Mouse (Mus musculus) limb, embryonic 10.5 days (tissue): ENCODE results near the gene Fam160b1. TPM values are rescaled to one million over a fixed set of nuclear protein-coding genes. Genes with fewer than 3 reads are reported as not detected.

ENCODE experiments used
- DNase-seq: peaks from one replicate; pipeline ENCODE4 v3.0.0-alpha.2; 2017; ENCODE audit warnings: low spot score
- H3K27ac ChIP-seq: fragments of 300-500 bp; sonication (generic); 2 replicates; pipeline ENCODE4 v1.5.1; 2016; ENCODE audit warnings: mild to moderate bottlenecking
- H3K27me3 ChIP-seq: fragments of 300-500 bp; sonication (generic); 2 replicates; pipeline ENCODE4 v1.6.1; 2016; ENCODE audit warnings: low read depth, mild to moderate bottlenecking; ENCODE audit not compliant: poor library complexity, severe bottlenecking
- H3K36me3 ChIP-seq: fragments of 300-500 bp; sonication (generic); 2 replicates; pipeline ENCODE4 v1.6.1; 2016; ENCODE audit warnings: mild to moderate bottlenecking, moderate library complexity
- H3K4me1 ChIP-seq: fragments of 300-500 bp; sonication (generic); 2 replicates; pipeline ENCODE4 v1.6.1; 2016
- H3K4me3 ChIP-seq: fragments of 300-500 bp; sonication (generic); 2 replicates; pipeline ENCODE4 v1.5.1; 2016; ENCODE audit warnings: mild to moderate bottlenecking, moderate library complexity
- H3K9me3 ChIP-seq: fragments of 300-500 bp; sonication (generic); replicated peaks from 2 replicates; pipeline ENCODE4 v1.6.1; 2016; ENCODE audit warnings: mild to moderate bottlenecking
- WGBS: fragments of 180-500 bp; shearing (Covaris S2); methylation state at CpG from one replicate; pipeline ENCODE4 v1.1.7; 2016; 5-methylcytosine and 5-hydroxymethylcytosine counted together
- polyA plus RNA-seq: library from polyadenylated mRNA; unstranded; fragments of >200 nt; fragmentation: Nextera tagmentation; extraction: Ambion mirVana; gene quantifications from 2 replicates; pipeline ENCODE4 v1.2.1, GENCODE M21; 2016

The Fam160b1 gene
- polyA plus RNA-seq, 1 experiment from 2014 or later = 13.2 TPM

DNA sequence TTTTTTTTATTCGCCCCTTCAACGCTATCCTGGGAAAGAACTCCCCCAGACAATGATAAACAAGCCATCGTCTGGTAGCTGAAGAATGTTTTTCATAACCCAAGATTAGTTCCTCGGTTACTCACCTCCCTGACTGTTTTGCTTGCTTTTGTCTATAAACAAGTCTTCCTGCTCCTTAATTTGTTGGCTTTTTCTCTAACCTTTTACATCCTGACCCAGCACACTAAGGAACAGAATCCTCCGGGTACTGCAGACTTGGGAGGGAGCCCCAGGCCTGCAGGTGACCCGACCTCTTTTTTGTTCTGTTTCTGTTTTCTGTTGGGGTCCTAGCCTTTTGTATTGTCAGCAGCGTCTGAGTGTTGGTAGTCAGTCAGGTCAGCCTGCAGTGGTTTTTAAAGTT lies 2.6 kb downstream of the Fam160b1 start:
- Histone ChIP-seq H3K27me3 (no peaks in the 10 kb centered on the region), H3K27ac (no peak overlapping the region)

GRCm38 (mm10) chr19:57363538-57363937 lies 3.1 kb downstream of the Fam160b1 start:
- H3K9me3 ChIP-seq = no peaks in the 10 kb centered on the region
- H3K36me3 ChIP-seq = peaks cover 12% of the 10 kb centered on the region
- no peak overlapping the region for H3K27ac ChIP-seq
- no peak for DNase-seq
- 96% methylated on average over 7 of the region's 7 CpGs for WGBS
- H3K4me1 ChIP-seq = peaks cover 59% of the 10 kb centered on the region
- H3K27me3 ChIP-seq = no peaks in the 10 kb centered on the region
- peak overlapping the region; percentile 93; the same call in 1 of the 2 replicates for H3K4me3 ChIP-seq

More for the DNA sequence above, 2.6 kb downstream of the Fam160b1 start:
- no peaks in the 10 kb centered on the region for H3K9me3 ChIP-seq
- H3K36me3 ChIP-seq = peaks cover 12% of the 10 kb centered on the region; the same call in 1 of the 2 replicates
- H3K4me3 ChIP-seq = peak overlapping the region; percentile 93
- peaks cover 61% of the 10 kb centered on the region for H3K4me1 ChIP-seq
- no peak for DNase-seq
- 57% methylated on average over 7 of the region's 7 CpGs for WGBS

GRCm38 (mm10) chr19:57364942-57365673 lies 4.6 kb downstream of the Fam160b1 start:
- DNase-seq = no peak

GRCm38 (mm10) chr19:57366007-57366406 lies 5.5 kb downstream of the Fam160b1 start:
- no peak for DNase-seq
- Histone ChIP-seq H3K36me3 (peaks cover 31% of the 10 kb centered on the region), H3K4me1 (peaks cover 48% of the 10 kb centered on the region), H3K27me3 (no peaks in the 10 kb centered on the region), H3K27ac (no peak overlapping the region), H3K4me3 (no peak overlapping the region), H3K9me3 (no peaks in the 10 kb centered on the region)
- 79% methylated on average over 8 of the region's 8 CpGs for WGBS

More at GRCm38 (mm10) chr19:57364942-57365673, 4.6 kb downstream of the Fam160b1 start:
- no peak overlapping the region for H3K27ac ChIP-seq
- H3K36me3 ChIP-seq = peaks cover 22% of the 10 kb centered on the region
- no peak overlapping the region for H3K4me3 ChIP-seq
- no peaks in the 10 kb centered on the region for H3K9me3 ChIP-seq
- peaks cover 53% of the 10 kb centered on the region for H3K4me1 ChIP-seq
- no peaks in the 10 kb centered on the region for H3K27me3 ChIP-seq
- 48% methylated on average over 11 of the region's 11 CpGs for WGBS

DNA sequence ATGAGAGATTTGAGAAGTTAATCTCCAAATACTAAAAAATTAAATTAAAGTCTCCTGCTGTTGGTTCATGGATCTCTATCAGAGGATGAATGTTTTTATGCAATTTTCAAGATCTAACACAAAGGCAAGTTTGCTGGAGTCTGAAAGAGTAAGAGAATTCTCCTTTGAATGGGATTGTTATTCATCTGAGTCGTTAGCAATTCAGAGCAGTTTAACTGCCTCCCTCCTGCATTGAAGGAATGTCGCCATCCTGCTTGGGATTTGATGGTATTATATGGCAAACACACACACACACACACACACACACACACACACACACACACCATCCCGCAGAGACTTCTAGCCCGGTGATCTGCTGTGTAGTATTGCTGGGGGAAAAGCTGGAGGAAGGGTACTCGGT lies 6.1 kb downstream of the Fam160b1 start:
- DNase-seq = no peak
- Histone ChIP-seq H3K36me3 (peaks cover 37% of the 10 kb centered on the region), H3K27ac (no peak overlapping the region), H3K9me3 (no peaks in the 10 kb centered on the region), H3K4me3 (no peak overlapping the region), H3K27me3 (no peaks in the 10 kb centered on the region), H3K4me1 (peaks cover 48% of the 10 kb centered on the region)
- 74% methylated on average over 5 of the region's 5 CpGs for WGBS

DNA sequence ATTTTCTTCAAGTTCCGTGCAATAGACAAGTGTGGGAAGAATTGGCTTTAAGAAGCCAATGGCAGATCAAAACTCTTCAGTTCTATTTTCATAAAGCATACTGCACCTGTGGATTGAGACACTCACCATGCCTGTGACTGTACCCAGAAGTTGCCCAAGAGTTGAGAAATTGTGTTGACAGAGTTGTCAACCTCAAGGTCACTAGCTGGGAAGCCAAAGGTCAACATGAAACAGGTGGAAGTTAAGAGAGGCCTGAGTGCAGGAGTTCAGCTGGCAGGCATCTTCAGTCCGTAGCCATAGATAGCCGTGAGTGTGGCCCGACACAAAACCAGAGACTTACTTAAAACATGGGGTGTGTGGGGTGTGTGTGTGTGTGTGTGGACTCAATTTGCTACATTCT lies 6.7 kb downstream of the Fam160b1 start:
- peaks cover 48% of the 10 kb centered on the region for H3K4me1 ChIP-seq
- no peak for DNase-seq
- H3K9me3 ChIP-seq = no peaks in the 10 kb centered on the region
- H3K27ac ChIP-seq = no peak overlapping the region
- 75% methylated on average over 4 of the region's 4 CpGs for WGBS
- H3K36me3 ChIP-seq = peaks cover 43% of the 10 kb centered on the region
- no peak overlapping the region for H3K4me3 ChIP-seq
- H3K27me3 ChIP-seq = no peaks in the 10 kb centered on the region

DNA sequence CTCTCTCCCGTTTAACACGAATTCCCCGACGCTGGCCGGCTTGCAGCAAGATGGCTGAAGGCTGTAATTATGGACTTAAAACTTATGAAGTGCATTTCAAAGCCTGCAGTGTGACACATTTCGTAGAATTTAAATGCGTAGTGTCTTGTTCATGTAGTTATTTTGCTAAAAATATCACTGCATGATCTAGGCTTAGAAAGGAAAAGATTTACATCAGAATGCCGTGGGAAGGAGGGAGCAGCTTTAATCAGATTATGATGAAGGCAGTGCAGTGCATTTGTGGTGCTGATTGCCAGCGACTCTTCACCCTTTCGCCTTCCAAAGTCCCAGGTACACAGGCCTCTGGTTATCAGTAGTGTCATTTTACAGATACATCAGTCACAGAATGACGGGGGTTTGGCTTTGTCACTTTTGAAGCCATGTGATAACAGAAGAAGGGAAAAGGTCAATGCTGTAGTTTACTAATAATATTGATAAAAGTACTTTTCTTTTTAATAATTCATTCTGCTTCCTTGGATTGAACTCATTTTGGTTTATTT lies 7.4 kb downstream of the Fam160b1 start:
- WGBS = 83% methylated on average over 11 of the region's 11 CpGs
- no peaks in the 10 kb centered on the region for H3K9me3 ChIP-seq
- no peak for DNase-seq
- no peak overlapping the region for H3K4me3 ChIP-seq
- H3K4me1 ChIP-seq = peaks cover 42% of the 10 kb centered on the region
- H3K27ac ChIP-seq = no peak overlapping the region
- H3K36me3 ChIP-seq = peaks cover 50% of the 10 kb centered on the region
- H3K27me3 ChIP-seq = no peaks in the 10 kb centered on the region

GRCm38 (mm10) chr19:57373276-57373811 lies 12.9 kb downstream of the Fam160b1 start:
- DNase-seq = no peak
- Histone ChIP-seq H3K36me3 (peaks cover 99% of the 10 kb centered on the region), H3K27ac (no peak overlapping the region), H3K4me3 (no peak overlapping the region), H3K4me1 (no peaks in the 10 kb centered on the region), H3K9me3 (no peaks in the 10 kb centered on the region), H3K27me3 (no peaks in the 10 kb centered on the region)
- 90% methylated on average over 8 of the region's 8 CpGs for WGBS

DNA sequence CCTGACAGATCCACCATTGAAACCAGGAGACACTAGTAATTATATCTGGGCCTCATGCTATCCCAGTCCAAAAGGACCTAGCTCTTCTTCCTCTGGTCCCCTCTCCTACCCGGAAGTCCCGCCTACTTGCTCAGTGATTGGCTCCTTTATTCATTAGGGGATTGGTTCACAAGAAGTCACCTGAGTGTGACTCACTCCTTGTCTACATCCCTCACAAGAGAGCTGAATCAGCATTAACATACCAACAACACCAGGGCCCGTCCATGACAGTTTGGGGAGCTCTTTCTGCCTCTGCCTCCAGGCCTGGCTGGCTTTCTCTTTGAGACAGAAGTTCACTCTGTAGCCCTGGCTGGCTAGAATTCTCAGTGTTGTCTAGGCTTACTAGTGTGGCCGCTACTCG lies 14.7 kb downstream of the Fam160b1 start:
- 91% methylated on average over 5 of the region's 5 CpGs for WGBS
- Histone ChIP-seq H3K9me3 (no peaks in the 10 kb centered on the region), H3K4me1 (no peaks in the 10 kb centered on the region), H3K27ac (no peak overlapping the region), H3K36me3 (peaks cover 99% of the 10 kb centered on the region), H3K4me3 (no peak overlapping the region), H3K27me3 (no peaks in the 10 kb centered on the region)
- DNase-seq = no peak

- Histone ChIP-seq H3K27ac (no peak overlapping the region), H3K4me1 (no peaks in the 10 kb centered on the region), H3K9me3 (no peaks in the 10 kb centered on the region), H3K4me3 (no peak overlapping the region), H3K36me3 (peaks cover 99% of the 10 kb centered on the region), H3K27me3 (no peaks in the 10 kb centered on the region)
- no peak for DNase-seq
- WGBS = 90% methylated on average over 11 of the region's 11 CpGs
These were observed 15.3 kb downstream of the Fam160b1 start for GRCm38 (mm10) chr19:57375746-57376145.

DNA sequence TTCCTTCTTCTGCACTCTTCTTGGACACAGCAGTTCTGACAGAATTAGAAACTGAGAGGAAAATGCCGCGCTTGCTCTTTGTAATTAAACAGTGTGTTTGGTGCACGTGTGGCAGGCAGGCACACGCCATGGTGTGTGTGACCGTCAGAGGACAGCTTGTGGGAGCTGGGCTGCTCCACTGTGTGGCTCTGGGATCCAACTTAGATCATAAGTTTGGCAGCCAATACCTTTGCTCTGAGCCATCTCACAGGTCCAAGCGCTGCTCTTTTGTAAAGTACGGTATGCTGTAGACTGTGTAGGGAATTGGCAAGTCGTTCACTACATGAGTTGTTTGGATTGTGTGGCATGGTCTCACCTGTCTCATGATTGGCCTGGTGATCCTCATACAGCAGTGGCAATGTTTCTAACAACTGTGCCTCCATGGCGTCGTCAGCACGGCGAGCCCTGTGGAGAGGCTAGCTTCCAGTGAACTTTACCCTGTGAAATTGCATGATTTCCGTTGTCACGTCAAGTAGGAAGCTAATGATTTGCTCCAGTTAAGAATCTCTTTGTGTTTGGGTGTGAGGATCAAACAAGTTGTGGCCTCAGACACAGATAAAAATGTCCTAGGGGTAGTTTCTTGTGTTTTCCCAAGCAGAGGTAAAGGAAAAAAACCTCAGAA lies 16.7 kb downstream of the Fam160b1 start:
- Histone ChIP-seq H3K4me3 (no peak overlapping the region), H3K27ac (no peak overlapping the region), H3K36me3 (peaks cover 99% of the 10 kb centered on the region), H3K27me3 (no peaks in the 10 kb centered on the region), H3K9me3 (no peaks in the 10 kb centered on the region), H3K4me1 (no peaks in the 10 kb centered on the region)
- no peak for DNase-seq
- WGBS = 92% methylated on average over 14 of the region's 14 CpGs

DNA sequence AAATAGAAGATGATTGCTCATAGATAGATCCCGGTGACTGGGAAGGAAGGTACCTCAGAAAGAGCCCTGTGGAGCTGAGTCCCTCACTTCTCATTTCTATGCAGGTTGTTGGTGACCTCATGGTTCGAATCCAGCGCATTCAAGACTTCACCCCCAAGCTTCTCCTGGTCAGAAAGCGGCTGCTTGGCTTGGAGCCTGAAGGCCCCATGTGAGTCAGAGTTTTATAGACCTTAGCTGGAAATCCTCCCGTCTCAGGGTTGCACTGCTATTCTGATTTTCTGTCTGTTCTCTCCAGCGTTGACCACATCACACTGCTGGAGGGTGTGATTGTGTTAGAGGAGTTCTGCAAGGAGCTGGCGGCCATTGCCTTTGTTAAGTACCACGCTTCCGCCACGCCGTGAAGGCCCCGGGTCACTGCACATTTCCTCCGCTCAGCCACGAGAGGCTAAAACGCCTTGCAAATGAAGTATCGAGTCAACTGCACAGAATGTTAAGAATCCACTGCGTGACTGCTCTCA lies 25.8 kb downstream of the Fam160b1 start:
- 96% methylated on average over 17 of the region's 17 CpGs for WGBS
- no peak for DNase-seq
- Histone ChIP-seq H3K4me1 (no peaks in the 10 kb centered on the region), H3K4me3 (no peak overlapping the region), H3K9me3 (no peaks in the 10 kb centered on the region), H3K36me3 (peaks cover 97% of the 10 kb centered on the region), H3K27me3 (no peaks in the 10 kb centered on the region), H3K27ac (no peak overlapping the region)

DNA sequence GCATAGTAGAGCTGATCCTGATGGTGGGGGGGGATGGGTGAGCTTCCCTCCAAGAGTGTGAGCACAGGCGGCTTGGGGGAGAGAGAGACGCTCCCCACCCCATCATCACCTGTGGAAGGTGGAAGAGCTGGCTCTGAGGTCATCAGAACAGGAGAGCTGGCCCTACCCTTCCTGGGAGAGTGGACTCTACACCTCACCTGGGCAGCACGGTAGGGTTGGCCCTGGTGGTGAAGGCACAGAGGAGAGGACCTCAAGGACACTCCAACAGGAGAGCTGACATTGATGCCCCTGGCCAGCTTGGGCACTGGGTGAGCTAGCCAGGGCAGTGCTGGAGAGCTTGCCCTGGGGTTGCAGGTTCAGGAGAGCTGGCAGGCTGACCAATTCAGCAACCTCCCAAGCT lies 31.1 kb downstream of the Fam160b1 start:
- Histone ChIP-seq H3K4me1 (no peaks in the 10 kb centered on the region), H3K27ac (no peak overlapping the region), H3K27me3 (no peaks in the 10 kb centered on the region), H3K4me3 (no peak overlapping the region), H3K36me3 (peaks cover 49% of the 10 kb centered on the region), H3K9me3 (no peaks in the 10 kb centered on the region)
- WGBS = 93% methylated on average over 3 of the region's 3 CpGs
- no peak for DNase-seq
